Mouse (Mus musculus) embryo, embryonic 9.5 days (tissue): Measurements from ENCODE around the gene Themis.

Source experiments
- DNase-seq: peaks from one replicate; pipeline ENCODE4 v3.0.0-alpha.2; 2017; ENCODE audit errors: extremely low spot score

The Themis gene

DNA sequence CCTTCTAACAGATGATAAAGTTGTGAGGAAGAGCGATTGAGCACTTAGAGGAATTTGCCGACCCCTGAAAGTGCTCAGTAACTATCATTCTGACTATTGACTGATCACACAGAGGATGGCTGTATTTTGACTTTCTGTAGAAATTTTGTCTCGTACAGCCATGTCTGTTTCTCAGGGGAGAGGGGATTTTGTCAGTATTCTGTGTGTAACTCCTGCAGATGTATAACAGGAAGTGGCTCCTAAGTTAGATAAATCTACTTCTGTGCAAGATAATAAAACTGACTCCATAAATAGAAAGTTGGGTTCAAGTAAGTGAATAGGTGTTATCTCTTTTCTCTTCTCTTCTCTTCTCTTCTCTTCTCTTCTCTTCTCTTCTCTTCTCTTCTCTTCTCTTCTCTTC, 137.0 kb downstream of the Themis start:
- DNase-seq, result no peak

DNA sequence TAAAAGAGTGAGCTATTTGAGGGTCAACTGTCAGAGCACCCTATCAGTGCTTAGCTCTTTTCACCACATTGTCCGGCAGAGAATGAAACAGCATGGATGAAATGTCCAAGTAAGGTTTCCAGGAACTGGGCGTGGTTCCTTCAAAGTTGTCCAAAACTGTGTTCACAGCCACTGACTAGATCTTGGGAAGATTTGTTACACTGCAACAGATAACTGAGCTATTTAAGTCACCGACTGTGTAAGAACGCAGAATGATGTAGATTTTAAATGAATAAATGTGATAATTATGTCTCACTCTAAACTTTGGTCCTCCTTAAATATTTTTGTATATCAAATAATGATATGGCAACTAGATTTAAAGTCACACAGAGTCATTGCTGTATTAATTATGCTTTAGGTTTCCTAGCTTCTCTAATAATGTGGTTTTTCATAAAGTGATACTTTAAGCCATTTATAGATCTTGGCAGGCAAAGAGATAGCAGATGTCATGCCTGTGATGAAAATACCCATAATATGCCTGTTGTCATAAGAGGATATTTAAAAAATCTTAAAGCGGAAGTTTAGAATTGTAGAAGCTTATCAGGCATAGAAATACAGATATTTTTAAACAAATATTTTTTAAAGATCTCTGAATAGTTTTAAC, 143.9 kb downstream of the Themis start:
- DNase-seq, result no peak

DNA sequence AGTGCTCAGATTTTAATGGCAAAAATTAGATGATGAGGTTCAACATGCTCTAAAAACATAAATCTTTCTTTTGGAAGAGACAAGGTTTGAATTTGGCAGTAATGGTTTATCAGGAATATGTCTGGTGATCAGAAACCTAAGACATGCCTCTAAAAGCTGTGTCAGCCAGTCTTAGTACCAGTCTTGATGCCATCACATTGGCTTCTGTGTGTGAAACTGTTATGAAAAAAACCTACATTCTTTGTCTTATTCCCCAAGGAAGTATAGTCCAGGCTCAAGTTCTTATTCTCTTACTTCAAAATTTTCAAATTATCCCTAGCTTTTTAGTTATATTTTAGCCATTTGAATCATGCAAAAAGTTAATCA, 144.4 kb downstream of the Themis start:
- DNase-seq, result no peak

GRCm38 (mm10) chr10:28816160-28816559, 148.0 kb downstream of the Themis start:
- no peak for DNase-seq

DNA sequence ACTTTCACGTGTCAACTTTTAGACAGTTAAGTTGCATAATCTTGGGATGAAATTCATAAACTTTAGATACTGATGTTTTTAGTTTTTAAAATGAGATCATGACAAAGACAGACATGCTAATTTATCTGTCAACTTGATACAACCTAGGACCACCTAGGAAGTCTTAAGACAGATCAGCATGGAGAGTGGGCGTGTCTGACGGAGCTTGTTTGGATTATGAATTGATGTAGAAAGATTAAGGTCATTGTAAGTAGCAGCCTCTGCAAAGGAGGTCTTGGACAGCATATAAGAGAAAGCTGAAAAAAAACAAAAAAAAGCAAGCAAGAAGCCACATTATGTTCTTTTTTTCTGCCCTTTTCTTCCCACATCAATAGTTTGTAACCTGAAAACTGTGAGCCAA, 154.2 kb downstream of the Themis start:
- DNase-seq, result no peak

- DNase-seq, result no peak
Measured at GRCm38 (mm10) chr10:28842605-28843004, 174.4 kb downstream of the Themis start.

- DNase-seq, result peak; percentile 52
Measured at GRCm38 (mm10) chr10:28843755-28844717, 175.9 kb downstream of the Themis start.

DNA sequence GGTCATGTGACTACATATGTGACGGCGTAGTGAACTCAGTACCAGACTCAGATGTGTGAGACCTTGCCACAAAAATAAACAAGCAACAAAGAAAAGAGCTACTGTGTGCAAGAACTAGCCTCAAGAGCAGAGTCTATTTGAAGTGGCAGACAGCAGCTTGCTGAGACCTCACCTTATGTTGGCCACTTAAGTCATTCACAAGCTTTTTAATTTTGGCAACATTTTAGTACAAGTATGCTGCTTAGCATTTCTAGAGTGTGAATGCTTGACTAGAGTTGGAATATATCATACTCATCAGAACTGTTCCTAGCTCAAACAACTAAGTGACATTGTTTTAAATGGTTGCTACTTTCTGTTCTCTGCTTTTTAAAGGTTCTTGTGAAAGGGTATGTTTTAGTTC, 188.0 kb downstream of the Themis start:
- no peak for DNase-seq

DNA sequence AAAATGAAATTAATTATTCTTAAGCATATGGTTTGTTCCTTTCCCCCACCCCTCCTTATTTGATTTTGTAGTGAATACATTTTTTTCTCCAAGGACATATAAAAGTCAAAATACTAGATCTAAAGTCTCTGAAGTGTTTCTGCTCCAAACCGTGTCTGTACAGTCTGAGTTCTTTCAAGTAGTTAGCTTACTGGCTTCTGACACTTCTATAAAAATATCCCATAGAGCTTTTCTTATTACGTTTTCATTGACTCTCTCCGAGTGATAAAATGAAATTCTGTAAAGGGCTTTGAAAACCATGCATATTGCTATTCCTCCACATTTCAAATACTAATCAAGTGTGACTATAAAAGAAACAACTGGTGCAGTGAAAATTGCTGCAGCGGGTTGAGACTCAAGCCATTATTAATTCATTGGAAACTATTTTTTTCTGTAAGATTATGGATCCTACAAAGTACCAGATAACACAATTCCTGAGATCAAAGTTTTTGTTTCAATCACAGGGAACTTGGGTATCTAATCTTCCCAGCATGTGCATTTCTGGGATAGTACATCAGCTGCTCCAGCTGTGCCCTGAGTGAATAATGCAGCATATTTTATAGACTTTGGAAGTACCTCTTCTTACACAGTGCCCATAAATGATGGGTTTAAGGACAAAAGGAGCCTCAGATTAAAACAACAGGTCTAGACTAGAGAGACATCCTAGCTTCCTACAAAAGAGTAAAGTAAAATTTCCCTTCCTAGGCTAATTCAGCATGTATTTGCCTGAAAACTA, 202.6 kb downstream of the Themis start:
- no peak for DNase-seq

- no peak for DNase-seq
Measured at GRCm38 (mm10) chr10:28874605-28875004, 206.4 kb downstream of the Themis start.

DNA sequence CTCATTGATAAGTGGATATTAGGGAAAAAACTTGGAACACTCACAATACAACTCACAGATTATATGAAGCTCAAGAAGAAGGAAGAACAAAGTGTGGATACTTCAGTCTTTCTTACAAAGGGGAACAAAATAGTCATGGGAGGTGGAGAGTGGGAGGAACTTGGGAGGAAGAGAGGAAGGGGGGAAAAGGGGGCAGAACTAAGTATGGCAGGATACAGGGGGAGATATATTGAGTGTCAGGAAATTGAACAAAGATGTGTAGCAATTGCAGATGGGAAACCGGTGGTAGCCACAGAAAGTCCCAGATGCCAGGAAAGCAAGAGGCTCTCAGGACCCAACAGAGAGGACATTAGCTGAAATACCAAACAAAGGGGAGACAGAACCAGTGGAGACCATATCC, 219.5 kb downstream of the Themis start:
- DNase-seq, result no peak

DNA sequence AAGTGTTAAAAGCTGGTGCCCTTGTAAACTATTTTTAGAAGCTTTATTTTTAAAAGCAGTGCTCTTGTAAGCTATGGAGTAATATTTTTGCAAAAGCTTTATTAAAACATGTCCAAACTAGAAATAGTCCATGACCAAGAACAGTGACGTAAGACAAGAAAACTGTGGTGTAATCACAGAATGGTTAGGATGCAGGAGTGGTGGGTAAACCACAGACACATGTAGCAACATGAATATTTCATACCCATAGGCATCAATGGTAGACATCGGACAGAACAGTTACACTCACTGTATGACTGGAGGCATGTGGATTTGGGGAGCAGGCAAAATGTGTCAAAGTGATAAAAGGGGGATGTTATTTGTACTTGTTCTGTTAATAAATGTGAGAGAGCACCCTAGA, 222.7 kb downstream of the Themis start:
- DNase-seq, result no peak

- DNase-seq, result no peak
Measured at GRCm38 (mm10) chr10:28898351-28898750, 230.2 kb downstream of the Themis start.
